Mouse (Mus musculus): Measurements from ENCODE around the gene Bcr.

GRCm38 (mm10) chr10:75030234-75030633 lies 30.2 kb upstream of the Bcr start:
- no peak for TF ChIP-seq POLR2A (IDR thresholded peaks at IDR 0.05; ENCODE audit: extremely low read depth, insufficient read depth, low read length)
- no peak for TF ChIP-seq CTCF (IDR thresholded peaks at IDR 0.05; ENCODE audit: low read depth, low read length)

Data from liver, adult 2 months (tissue).